Mouse (Mus musculus) ZHBTc4 (cell line): ENCODE results near the gene Acpp.
A peak's percentile ranks its signal among the peaks of the same experiment; 100 is the strongest.

Experiments used
- DNase-seq: peaks from one replicate; pipeline ENCODE4 v3.0.0-alpha.2; 2011; ENCODE audit warnings: low read depth, low spot score

Acpp gene

GRCm38 (mm10) chr9:104305333-104306111 lies 32.0 kb downstream of the Acpp start:
- peak; percentile 15 for DNase-seq

DNA sequence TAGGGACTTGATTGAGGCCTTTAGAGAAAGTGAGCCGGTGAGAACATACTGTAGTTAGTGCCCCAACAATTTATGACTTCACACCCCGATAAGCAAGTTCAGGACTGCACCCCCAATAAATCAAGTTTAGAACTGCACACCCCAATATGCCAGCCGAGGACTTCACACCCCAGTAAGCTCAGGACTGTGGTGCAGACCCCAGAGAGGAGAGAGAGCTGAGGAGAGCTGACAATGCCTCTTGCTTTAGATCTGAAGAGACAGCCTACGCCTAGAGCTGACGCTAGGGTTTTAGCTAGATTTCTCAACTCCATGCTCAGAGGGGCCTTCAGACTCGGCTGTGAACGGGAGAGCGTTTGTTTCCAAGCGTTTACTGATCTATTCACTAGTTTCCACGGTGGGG lies 32.7 kb downstream of the Acpp start:
- DNase-seq, result no peak

- DNase-seq, result no peak
Measured at GRCm38 (mm10) chr9:104304376-104304775, 33.2 kb downstream of the Acpp start.

GRCm38 (mm10) chr9:104300569-104300968 lies 37.0 kb downstream of the Acpp start:
- DNase-seq, result no peak

GRCm38 (mm10) chr9:104297041-104297440 lies 40.5 kb downstream of the Acpp start:
- DNase-seq, result no peak

DNA sequence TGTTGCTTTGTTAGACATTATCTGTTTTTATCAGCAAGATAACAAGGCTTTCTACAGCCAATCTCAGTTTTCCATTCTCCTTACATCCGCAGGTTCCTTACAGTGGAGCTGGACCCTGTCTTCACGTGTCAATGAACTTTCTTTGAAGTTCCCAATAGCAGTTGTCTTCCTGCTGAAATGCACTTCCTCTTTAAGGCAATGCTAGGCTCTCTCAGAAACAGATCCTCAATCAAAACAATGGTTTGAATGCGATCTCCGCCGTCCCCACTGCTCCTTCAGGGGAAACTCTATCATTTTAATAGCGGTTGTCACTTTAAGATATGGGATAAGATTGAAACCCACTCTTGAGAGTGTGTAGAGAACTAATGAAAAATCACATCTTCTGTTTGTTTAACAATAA lies 52.6 kb downstream of the Acpp start:
- no peak for DNase-seq

DNA sequence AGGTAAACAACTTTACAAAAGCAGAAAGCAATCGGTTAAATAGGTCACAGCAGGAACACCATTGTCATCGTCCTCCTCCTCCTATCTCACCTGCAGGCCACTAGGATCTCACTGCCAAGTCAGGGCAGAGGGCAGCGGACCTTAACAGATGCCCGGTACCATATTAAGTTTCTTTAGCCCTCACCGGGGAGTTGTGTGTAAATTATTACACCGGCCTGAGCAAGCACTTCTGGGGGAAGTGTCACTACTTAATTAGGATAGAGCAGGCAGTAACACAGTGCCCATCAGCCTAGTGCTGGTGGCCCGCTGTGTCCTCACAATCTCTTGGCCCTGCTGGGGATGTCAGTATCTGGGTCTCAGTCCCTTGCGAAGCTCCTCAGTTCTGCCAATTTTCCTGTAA lies 55.0 kb downstream of the Acpp start:
- DNase-seq, result peak; percentile 50

- no peak for DNase-seq
Measured at GRCm38 (mm10) chr9:104281737-104282136, 55.8 kb downstream of the Acpp start.

- DNase-seq, result no peak
Measured at GRCm38 (mm10) chr9:104280725-104281495, 56.6 kb downstream of the Acpp start.

GRCm38 (mm10) chr9:104277528-104278162 lies 59.9 kb downstream of the Acpp start:
- peak; percentile 74 for DNase-seq

- peak; percentile 75 for DNase-seq
Measured at GRCm38 (mm10) chr9:104275084-104275785, 62.3 kb downstream of the Acpp start.

GRCm38 (mm10) chr9:104272057-104272456 lies 65.5 kb downstream of the Acpp start:
- DNase-seq, result no peak

GRCm38 (mm10) chr9:104271642-104272041 lies 65.9 kb downstream of the Acpp start:
- no peak for DNase-seq

GRCm38 (mm10) chr9:104269944-104270343 lies 67.6 kb downstream of the Acpp start:
- no peak for DNase-seq

- no peak for DNase-seq
Measured at GRCm38 (mm10) chr9:104269349-104269871, 68.1 kb downstream of the Acpp start.

DNA sequence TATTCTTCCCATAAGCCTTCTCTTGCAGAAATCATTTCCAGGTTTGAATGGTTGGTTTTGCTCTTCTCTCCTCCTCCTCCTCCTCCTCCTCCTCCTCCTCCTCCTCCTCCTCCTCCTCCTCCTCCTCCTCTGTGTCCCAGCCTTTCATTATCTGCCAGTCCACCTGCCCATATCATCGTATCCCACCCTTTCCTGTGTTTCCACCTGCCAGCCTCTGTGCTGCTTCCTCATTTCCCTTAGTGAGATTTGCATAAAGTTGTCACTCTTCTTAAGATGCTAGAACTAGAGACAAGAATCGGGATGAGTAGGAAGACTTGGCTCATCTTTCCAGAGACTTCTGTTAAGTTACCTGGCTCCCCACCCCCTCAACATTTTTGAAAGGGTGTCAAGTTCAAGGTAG lies 73.0 kb downstream of the Acpp start:
- DNase-seq, result no peak

- DNase-seq, result peak; percentile 100
Measured at GRCm38 (mm10) chr9:104262823-104263352, 74.7 kb downstream of the Acpp start, which contains the start of gene Dnajc13. Gene Dnajc13, minus strand, starts transcription at chr9:104262930.

- DNase-seq, result peak; percentile 71
Measured at GRCm38 (mm10) chr9:104262016-104262762, 75.4 kb downstream of the Acpp start.

GRCm38 (mm10) chr9:104260306-104260705 lies 77.2 kb downstream of the Acpp start:
- DNase-seq, result no peak

- DNase-seq, result no peak
Measured at GRCm38 (mm10) chr9:104256085-104256484, 81.5 kb downstream of the Acpp start.
